Mouse (Mus musculus): ENCODE results near the gene Myo15b.

Gene Myo15b

DNA sequence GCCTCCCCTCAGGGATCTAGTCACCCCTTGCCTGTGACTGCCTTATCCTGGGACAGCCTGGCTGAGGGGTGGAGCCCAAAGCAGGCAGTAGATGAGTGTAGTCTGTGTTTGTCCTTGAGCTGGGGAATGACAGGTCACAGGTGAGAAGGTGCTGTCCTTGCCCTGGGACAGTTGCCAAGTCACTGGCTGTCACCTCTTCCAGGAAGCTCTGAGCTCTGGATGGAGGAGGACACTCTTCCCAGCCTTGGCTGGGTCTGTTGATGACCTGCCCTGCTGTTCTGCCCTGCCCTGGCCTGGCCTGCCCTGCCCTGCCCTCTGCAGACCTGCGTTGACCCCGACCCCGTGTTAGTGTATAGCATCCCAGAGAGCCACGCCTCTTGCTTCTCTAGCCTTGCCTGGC, 14.2 kb downstream of the Myo15b start:
- no peak for DNase-seq (ENCODE audit: low spot score in 2 of 2)

GRCm38 (mm10) chr11:115875935-115876334, 17.7 kb downstream of the Myo15b start:
- DNase-seq (ENCODE audit: low spot score in 2 of 2), result no peak

GRCm38 (mm10) chr11:115876438-115876837, 18.2 kb downstream of the Myo15b start:
- no peak for DNase-seq (ENCODE audit: low spot score in 2 of 2)

DNA sequence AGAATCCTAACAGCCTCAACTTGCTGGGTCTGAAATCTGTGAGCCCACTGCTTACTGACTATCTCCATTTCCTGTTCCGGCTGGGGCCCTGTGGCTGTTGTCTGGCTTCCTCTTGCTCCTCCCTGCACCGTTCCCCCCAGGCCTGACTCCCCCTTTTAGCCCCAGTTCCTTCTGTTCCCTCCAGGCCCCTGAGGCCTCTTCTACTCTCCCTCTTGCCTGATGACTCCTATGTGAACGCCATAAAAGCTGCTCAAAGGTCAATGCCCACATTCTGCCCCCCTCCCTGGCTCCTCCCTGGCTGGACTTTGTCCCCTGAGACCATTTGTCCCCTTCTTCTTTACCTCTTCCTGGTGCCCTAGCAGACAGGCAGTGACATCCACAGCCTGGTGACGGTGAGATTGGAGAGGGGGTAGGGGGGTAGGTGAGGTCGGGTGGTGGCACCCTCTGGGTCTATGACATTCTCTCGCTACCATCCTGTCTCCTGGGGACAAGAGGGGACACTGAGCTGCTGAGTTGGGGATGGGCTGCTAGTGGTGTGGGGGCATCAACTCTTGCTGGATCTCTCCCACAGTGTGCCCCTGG, 19.1 kb downstream of the Myo15b start:
- no peak for DNase-seq (ENCODE audit: low spot score in 2 of 2)

- DNase-seq (ENCODE audit: low spot score in 2 of 2), result no peak
Observed at GRCm38 (mm10) chr11:115878071-115878470, 19.9 kb downstream of the Myo15b start.

GRCm38 (mm10) chr11:115881002-115881401, 22.8 kb downstream of the Myo15b start:
- no peak for DNase-seq (ENCODE audit: low spot score in 2 of 2)

GRCm38 (mm10) chr11:115883251-115883650, 25.0 kb downstream of the Myo15b start:
- DNase-seq (ENCODE audit: low spot score in 2 of 2), result no peak

DNA sequence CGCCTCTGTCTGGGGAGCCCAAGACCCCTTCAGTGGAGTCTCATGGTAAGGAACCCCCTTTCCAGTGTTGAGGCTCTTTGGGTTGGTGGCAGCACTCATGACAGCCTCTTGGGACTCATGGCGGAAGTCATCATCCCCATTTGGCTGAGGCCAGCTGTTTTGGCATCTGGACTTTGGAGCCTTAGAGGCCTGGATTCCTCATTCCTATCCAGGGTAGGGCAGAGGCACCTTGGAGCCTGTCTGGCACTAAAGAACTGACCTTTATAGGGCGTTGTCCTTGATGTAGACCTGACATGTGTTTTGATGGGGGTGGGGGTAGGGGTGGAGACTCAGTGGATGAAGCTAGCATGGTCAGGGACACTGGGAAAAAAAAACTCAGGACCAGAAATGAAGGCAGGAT, 26.2 kb downstream of the Myo15b start:
- DNase-seq (ENCODE audit: low spot score in 2 of 2), result no peak

- DNase-seq (ENCODE audit: low spot score in 2 of 2), result no peak
Observed at GRCm38 (mm10) chr11:115885281-115885680, 27.1 kb downstream of the Myo15b start.

DNA sequence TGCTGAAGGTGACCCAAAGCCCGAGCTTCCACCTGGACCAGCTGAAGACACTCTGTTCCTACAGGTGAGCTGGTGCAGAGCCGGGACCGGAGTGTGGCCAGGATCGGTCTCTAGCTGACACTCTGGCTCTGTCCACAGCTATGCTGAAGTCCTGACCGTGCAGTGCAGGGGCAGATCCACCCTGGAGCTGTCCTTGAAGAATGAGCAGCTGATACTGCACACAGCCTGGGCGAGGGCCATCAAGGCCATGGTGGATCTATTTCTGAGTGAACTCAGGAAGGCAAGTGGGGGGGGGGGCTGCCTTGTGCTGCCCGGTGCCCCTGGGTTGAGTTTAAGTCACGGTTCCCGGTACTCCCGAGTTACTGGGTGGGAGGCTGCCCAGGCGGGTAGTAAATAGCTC, 28.2 kb downstream of the Myo15b start:
- DNase-seq (ENCODE audit: low spot score in 2 of 2), result no peak

GRCm38 (mm10) chr11:115888020-115888419, 29.8 kb downstream of the Myo15b start:
- no peak for DNase-seq (ENCODE audit: low spot score in 2 of 2)

DNA sequence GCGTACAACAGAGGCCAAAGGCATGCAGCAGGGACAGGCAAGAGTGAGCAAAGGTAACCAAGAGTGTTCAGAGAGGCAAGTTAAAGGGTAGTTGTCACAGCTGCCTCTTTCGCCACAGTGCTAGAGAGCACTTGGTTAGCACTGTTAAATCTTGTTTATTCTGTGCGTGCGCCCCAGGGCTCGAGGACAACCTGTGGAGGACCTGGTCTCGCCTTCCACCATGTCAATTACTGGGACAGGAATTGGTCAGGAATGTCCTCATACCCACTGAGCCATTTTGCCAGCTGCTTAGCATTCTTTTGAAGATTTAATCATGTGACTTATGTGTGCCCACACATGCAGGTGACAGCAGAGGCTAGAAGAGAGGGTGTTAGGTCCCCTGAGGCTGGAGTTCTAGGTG, 31.0 kb downstream of the Myo15b start:
- DNase-seq (ENCODE audit: low spot score in 2 of 2), result no peak

DNA sequence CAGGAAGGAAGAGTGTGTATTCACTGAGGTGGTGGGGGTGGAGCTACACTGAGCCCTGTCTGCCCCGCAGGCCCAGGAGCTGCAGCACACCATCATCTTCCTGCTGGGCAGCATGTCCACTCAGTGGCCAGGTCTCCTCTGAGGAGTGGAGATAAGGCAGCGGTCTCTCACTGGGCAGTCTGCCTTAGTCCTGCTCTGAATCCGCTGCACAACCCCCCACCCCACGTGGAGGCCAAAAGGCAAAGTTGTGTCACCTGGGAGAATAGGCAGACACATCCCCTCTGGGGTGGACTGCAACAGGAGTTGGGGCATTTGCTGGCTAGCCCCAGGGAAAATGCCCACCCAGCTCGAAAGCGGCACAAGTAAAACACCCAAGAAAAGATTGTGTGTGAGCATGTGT, 34.0 kb downstream of the Myo15b start:
- DNase-seq (ENCODE audit: low spot score in 2 of 2), result no peak

- DNase-seq (ENCODE audit: low spot score in 2 of 2), result no peak
Observed at GRCm38 (mm10) chr11:115893071-115893470, 34.9 kb downstream of the Myo15b start.

DNA sequence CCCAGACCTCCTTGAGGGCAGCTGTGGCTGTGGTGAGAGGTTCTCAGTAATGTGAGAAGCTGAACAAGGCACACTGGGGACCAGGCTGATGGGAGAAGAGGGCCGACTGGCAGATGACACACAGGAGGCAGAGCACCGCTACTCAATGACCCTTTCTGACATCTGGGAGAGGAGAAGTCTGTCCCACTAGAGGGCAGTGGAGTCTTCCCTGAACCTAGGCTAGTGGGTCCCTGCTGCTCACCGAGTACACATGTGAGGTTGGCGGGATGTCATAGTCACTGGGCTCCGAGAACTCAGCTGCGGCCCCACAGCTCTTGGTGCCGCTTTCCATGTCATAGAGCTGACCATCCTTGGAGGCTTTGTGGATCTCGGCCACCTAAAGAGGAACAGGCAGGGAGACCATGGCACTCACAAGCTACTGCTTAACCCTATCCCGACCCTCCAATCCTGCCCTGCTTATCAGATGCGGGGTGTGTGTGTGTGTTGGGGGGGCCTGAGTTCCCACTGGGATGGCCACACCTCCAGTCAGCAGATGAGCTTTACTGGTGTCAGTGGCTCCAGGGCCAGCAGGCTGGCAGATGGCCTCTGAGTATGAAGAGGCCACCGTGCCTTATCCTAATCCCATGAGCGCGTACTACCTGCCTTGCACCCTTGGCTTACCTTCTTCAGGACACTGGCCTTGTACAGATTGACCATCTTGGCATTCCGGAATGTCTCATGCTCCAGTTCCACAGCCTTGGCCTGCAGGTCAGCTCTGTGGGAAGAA, 36.7 kb downstream of the Myo15b start:
- peak in 1 of 2 experiments; percentile 8 for DNase-seq (ENCODE audit: low spot score in 2 of 2)

DNA sequence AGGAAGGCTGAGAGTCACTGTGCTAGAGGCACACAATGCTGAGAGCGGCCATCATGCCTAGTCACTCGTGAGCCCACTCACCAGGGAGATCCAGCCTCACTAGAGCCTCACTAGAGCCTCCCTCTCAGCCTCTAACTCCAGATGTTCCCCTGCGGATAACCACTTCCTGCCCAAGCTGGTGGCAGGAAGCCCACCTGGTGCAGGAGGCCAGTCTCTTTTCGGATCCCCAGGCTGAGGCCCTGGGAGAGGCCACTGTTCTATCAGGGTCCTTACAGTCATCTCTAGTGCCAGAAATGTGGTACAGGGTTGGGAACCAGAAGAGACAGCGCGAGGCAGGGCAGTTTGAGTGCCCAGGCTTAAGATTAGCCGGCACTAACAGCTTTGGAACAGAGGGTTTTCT, 40.2 kb downstream of the Myo15b start:
- no peak for DNase-seq (ENCODE audit: low spot score in 2 of 2)

GRCm38 (mm10) chr11:115898886-115899285, 40.7 kb downstream of the Myo15b start:
- DNase-seq (ENCODE audit: low spot score in 2 of 2), result peak; percentile 58 to 75

- DNase-seq (ENCODE audit: low spot score in 2 of 2), result no peak
Observed at GRCm38 (mm10) chr11:115899486-115900266, 41.5 kb downstream of the Myo15b start, which contains the start of gene Smim5. Gene Smim5, plus strand, starts transcription at chr11:115899966.

DNA sequence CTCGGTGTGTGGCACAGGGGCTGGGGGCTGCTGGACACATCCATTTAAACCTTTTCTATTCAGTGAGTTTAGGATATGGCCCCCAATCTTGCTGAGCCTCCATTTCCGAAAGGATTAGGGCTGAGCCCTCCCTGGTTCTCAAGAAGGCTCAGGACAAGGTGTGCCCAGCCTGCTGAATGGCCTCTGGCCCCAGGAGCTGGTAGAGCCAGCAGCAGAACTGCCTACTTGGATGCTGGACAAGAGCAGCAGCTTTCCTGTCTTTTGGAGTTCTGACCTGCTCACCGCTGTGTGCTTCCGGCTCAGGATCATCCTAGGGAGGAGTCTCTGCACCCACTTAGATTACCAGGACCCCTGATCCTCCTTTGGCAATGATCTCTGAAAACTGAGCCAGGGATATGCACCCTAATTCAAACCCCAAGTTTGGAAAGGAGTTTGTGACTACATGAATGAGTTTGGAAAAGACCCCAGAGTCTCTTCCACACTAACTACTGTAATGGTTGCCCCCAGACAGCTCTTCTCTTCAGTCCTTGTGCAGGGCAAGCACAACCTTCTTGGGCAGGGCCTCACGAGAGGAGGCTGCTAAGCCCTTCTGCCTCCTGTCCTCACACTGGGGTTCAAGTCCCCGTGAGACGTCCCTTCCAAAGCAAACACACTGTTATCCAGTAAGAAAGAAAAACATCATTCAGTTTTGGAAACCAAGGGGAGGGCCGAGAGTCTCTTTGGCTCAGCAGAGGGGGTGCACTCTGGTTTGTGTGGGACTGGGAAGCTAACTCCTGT, 42.5 kb downstream of the Myo15b start:
- DNase-seq (ENCODE audit: low spot score in 2 of 2), result no peak

GRCm38 (mm10) chr11:115901338-115902161, 43.3 kb downstream of the Myo15b start:
- no peak for DNase-seq (ENCODE audit: low spot score in 2 of 2)

- DNase-seq (ENCODE audit: low spot score in 2 of 2), result no peak
Observed at GRCm38 (mm10) chr11:115902177-115902576, 44.0 kb downstream of the Myo15b start.
